Mouse (Mus musculus) left cerebral cortex, adult 18-20 months (tissue): ENCODE data around the gene 3830417A13Rik. TPM values are rescaled to one million over a fixed set of nuclear protein-coding genes. Genes with fewer than 3 reads are reported as not detected.

ENCODE experiments used
- DNase-seq, 2 experiments: peaks; one replicate each; pipeline ENCODE4 v3.0.0; 2021 to 2022; ENCODE audit warnings: low spot score in 2 of 2, mixed read lengths in 1 of 2
- long read RNA-seq, 2 experiments: library from polyadenylated mRNA; stranded (forward); transcript quantifications; one replicate each; pipeline ENCODE4 v2.0.0; 2021
- total RNA-seq, 2 experiments: library from RNA; stranded (reverse); gene quantifications; 2 replicates each; pipeline ENCODE4 v1.2.3; 2021

Gene 3830417A13Rik
- not detected for total RNA-seq
- long read RNA-seq, experiment 1, result 0 reads
- long read RNA-seq, experiment 2, result 0 reads

- no peak for DNase-seq
These were observed at the start of gene 3830417A13Rik for GRCm38 (mm10) chrX:64173248-64173647. TSS of gene 3830417A13Rik (plus strand) at chrX:64173548.

GRCm38 (mm10) chrX:64152098-64152497, 21.2 kb upstream of the 3830417A13Rik start, which contains the start of gene Gm6760:
TSS of gene Gm6760 (minus strand) at chrX:64152198.
- no peak for DNase-seq

DNA sequence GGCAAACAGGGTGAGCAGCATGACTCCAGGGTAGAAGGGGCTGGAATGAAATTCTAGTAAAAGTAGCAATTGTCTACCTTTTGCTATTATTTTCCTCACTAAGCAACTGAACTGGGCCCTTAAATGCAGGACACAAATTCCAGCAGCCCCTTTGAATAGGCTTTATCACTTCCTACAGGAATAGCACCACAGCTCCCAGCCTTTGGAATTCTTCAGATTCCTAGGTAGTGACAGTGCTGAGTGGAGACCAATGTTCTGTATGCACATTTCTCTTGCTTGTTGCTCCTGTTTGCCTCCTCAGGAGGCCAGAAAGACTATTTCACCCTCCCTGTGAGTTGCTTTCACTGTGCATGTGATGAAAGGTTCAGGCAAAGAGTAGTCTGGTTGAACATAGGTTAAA, 7.9 kb downstream of the 3830417A13Rik start:
- no peak for DNase-seq

Other genes starting within 250 kb of the 3830417A13Rik start
- gene Gm6760, start 21.4 kb upstream of the 3830417A13Rik start, total RNA-seq, result not detected
- gene Slitrk4, start 103.4 kb downstream of the 3830417A13Rik start, total RNA-seq, result 10 to 100 TPM; 46.1 to 53.2 TPM